Mouse (Mus musculus): ENCODE data around the gene Olfr730. TPM values are rescaled to one million over a fixed set of nuclear protein-coding genes. Genes with fewer than 3 reads are reported as not detected.

The Olfr730 gene
- not detected in 2 replicates for polyA plus RNA-seq (2015; fragmentation: Nextera tagmentation; extraction: Ambion mirVana)

- H3K4me1 ChIP-seq (ENCODE audit: control insufficient read depth, insufficient read depth, low read depth, low read length), result no peaks in the 10 kb centered on the region
- no peak within 1 kb of the TSS for H3K9ac ChIP-seq (ENCODE audit: low read depth, low read length)
- no peaks in the 10 kb centered on the region for H3K36me3 ChIP-seq (ENCODE audit: control insufficient read depth, insufficient read depth, low read length)
- 49% methylated on average over 1 of the region's 1 CpGs for WGBS
- H3K9me3 ChIP-seq (ENCODE audit: control insufficient read depth, low read length), result no peaks in the 10 kb centered on the region
- H3K27me3 ChIP-seq (replicated peaks; ENCODE audit: control insufficient read depth, insufficient read depth, low read length), result no peaks in the 10 kb centered on the region
- H3K4me2 ChIP-seq (ENCODE audit: low read length), result no peak within 1 kb of the TSS
- ATAC-seq, result no peak
- no peak within 1 kb of the TSS for H3K4me3 ChIP-seq (ENCODE audit: low read length)
- H3K27ac ChIP-seq (ENCODE audit: low read depth, low read length), result no peak within 1 kb of the TSS
These were observed at the start of gene Olfr730 for GRCm38 (mm10) chr14:50188098-50188497. Gene Olfr730 (minus strand): TSS chr14:50188198.

GRCm38 (mm10) chr14:50152810-50153209 is 35.2 kb downstream of the Olfr730 start, which contains the start of gene Olfr729:
Gene Olfr729 (minus strand): TSS chr14:50152910.
- Histone ChIP-seq H3K4me1 (ENCODE audit: control insufficient read depth, insufficient read depth, low read depth, low read length) (no peaks in the 10 kb centered on the region), H3K4me2 (ENCODE audit: low read length) (no peak within 1 kb of the TSS), H3K27me3 (replicated peaks; ENCODE audit: control insufficient read depth, insufficient read depth, low read length) (no peaks in the 10 kb centered on the region), H3K27ac (ENCODE audit: low read depth, low read length) (no peak within 1 kb of the TSS), H3K4me3 (ENCODE audit: low read length) (no peak within 1 kb of the TSS), H3K9ac (ENCODE audit: low read depth, low read length) (no peak within 1 kb of the TSS), H3K36me3 (ENCODE audit: control insufficient read depth, insufficient read depth, low read length) (no peaks in the 10 kb centered on the region), H3K9me3 (ENCODE audit: control insufficient read depth, low read length) (no peaks in the 10 kb centered on the region)
- ATAC-seq, result no peak

- H3K9ac ChIP-seq (ENCODE audit: low read depth, low read length), result no peak within 1 kb of the TSS
- H3K27me3 ChIP-seq (replicated peaks; ENCODE audit: control insufficient read depth, insufficient read depth, low read length), result no peaks in the 10 kb centered on the region
- no peak within 1 kb of the TSS for H3K4me2 ChIP-seq (ENCODE audit: low read length)
- H3K4me1 ChIP-seq (ENCODE audit: control insufficient read depth, insufficient read depth, low read depth, low read length), result no peaks in the 10 kb centered on the region
- no peak within 1 kb of the TSS for H3K27ac ChIP-seq (ENCODE audit: low read depth, low read length)
- no peaks in the 10 kb centered on the region for H3K9me3 ChIP-seq (ENCODE audit: control insufficient read depth, low read length)
- no peaks in the 10 kb centered on the region for H3K36me3 ChIP-seq (ENCODE audit: control insufficient read depth, insufficient read depth, low read length)
- H3K4me3 ChIP-seq (ENCODE audit: low read length), result no peak within 1 kb of the TSS
- WGBS, result 91% methylated on average over 5 of the region's 5 CpGs
- no peak for ATAC-seq
These were observed 45.4 kb downstream of the Olfr730 start, which contains the start of gene Olfr728 for GRCm38 (mm10) chr14:50142580-50142979. Gene Olfr728 (minus strand): TSS chr14:50142680.

Other genes starting within 250 kb of the Olfr730 start
- gene Olfr724, start 224.9 kb downstream of the Olfr730 start, polyA plus RNA-seq (2015; fragmentation: Nextera tagmentation; extraction: Ambion mirVana), result not detected in 2 replicates
- not detected in 2 replicates for gene Olfr725, start 147.8 kb downstream of the Olfr730 start, polyA plus RNA-seq (2015; fragmentation: Nextera tagmentation; extraction: Ambion mirVana)
- gene Olfr726, start 97.2 kb downstream of the Olfr730 start, polyA plus RNA-seq (2015; fragmentation: Nextera tagmentation; extraction: Ambion mirVana), result not detected in 2 replicates
- gene Olfr727, start 65.0 kb downstream of the Olfr730 start, polyA plus RNA-seq (2015; fragmentation: Nextera tagmentation; extraction: Ambion mirVana), result not detected in 2 replicates
- gene Olfr728, start 45.5 kb downstream of the Olfr730 start, polyA plus RNA-seq (2015; fragmentation: Nextera tagmentation; extraction: Ambion mirVana), result not detected in 2 replicates
- gene Olfr729, start 35.3 kb downstream of the Olfr730 start, polyA plus RNA-seq (2015; fragmentation: Nextera tagmentation; extraction: Ambion mirVana), result not detected in 2 replicates
- not detected in 2 replicates for gene Olfr731, start 53.7 kb upstream of the Olfr730 start, polyA plus RNA-seq (2015; fragmentation: Nextera tagmentation; extraction: Ambion mirVana)
- gene Olfr732, start 96.0 kb upstream of the Olfr730 start, polyA plus RNA-seq (2015; fragmentation: Nextera tagmentation; extraction: Ambion mirVana), result not detected in 2 replicates
- not detected in 2 replicates for gene Olfr733, start 113.3 kb upstream of the Olfr730 start, polyA plus RNA-seq (2015; fragmentation: Nextera tagmentation; extraction: Ambion mirVana)
- gene Olfr734, start 138.6 kb upstream of the Olfr730 start, polyA plus RNA-seq (2015; fragmentation: Nextera tagmentation; extraction: Ambion mirVana), result not detected in 2 replicates
- not detected in 2 replicates for gene Olfr735, start 160.7 kb upstream of the Olfr730 start, polyA plus RNA-seq (2015; fragmentation: Nextera tagmentation; extraction: Ambion mirVana)
- not detected in 2 replicates for gene Tlr11, start 169.7 kb upstream of the Olfr730 start, polyA plus RNA-seq (2015; fragmentation: Nextera tagmentation; extraction: Ambion mirVana)
- gene Olfr736, start 193.0 kb upstream of the Olfr730 start, polyA plus RNA-seq (2015; fragmentation: Nextera tagmentation; extraction: Ambion mirVana), result not detected in 2 replicates
- not detected in 2 replicates for gene Olfr738, start 219.4 kb upstream of the Olfr730 start, polyA plus RNA-seq (2015; fragmentation: Nextera tagmentation; extraction: Ambion mirVana)
- not detected in 2 replicates for gene Olfr739, start 230.4 kb upstream of the Olfr730 start, polyA plus RNA-seq (2015; fragmentation: Nextera tagmentation; extraction: Ambion mirVana)

All from hindbrain, embryonic 16.5 days (tissue).